Mouse (Mus musculus): ENCODE results near the gene 4632433K11Rik. TPM values are rescaled to one million over a fixed set of nuclear protein-coding genes. Genes with fewer than 3 reads are reported as not detected.

The 4632433K11Rik gene
- total RNA-seq, 1 experiment: not detected

- Histone ChIP-seq H3K9ac (ENCODE audit: insufficient read depth, low read depth, low read length, poor library complexity, severe bottlenecking) (no peak overlapping the region), H3K4me1 (ENCODE audit: control insufficient read depth in 2 of 2, insufficient read depth in 2 of 2, low read length in 2 of 2, poor library complexity in 1 of 2) (peaks cover 2 to 3% of the 10 kb centered on the region in 2 experiments; a peak in 1 of 4 replicates), H3K36me3 (ENCODE audit: control insufficient read depth, insufficient read depth, low read length, poor library complexity, severe bottlenecking) (no peaks in the 10 kb centered on the region; the same call in 1 of the 2 replicates), H3K4me3 (ENCODE audit: insufficient read depth in 1 of 2, low read depth in 1 of 2, low read length in 2 of 2, poor library complexity in 1 of 2, severe bottlenecking in 1 of 2) (no peak overlapping the region), H3K9me3 (ENCODE audit: control insufficient read depth, insufficient read depth, low read depth, low read length) (no peaks in the 10 kb centered on the region), H3K27ac (ENCODE audit: insufficient read depth, low read depth, low read length, poor library complexity, severe bottlenecking) (no peak overlapping the region)
- in situ Hi-C loops (cut with MboI; ENCODE audit: low sequenced_read_pairs in 2 of 2, unreplicated experiment in 2 of 2): no loop called here
- no peak for TF ChIP-seq ZNF384 (IDR thresholded peaks at IDR 0.05; ENCODE audit: low read depth, low read length)
- TF ChIP-seq MAFK (IDR thresholded peaks at IDR 0.05; ENCODE audit: insufficient read depth, low read depth, low read length): no peak
- TF ChIP-seq CHD2 (IDR thresholded peaks at IDR 0.05; ENCODE audit: low read depth, low read length): no peak
- no peak for TF ChIP-seq ZC3H11A (IDR thresholded peaks at IDR 0.05; ENCODE audit: borderline replicate concordance, low read depth, low read length)
- no peak for TF ChIP-seq HCFC1 (IDR thresholded peaks at IDR 0.05; ENCODE audit: borderline replicate concordance, insufficient read depth, low read length)
- no peak for DNase-seq (ENCODE audit: low read depth, low spot score)
These were observed 2.2 kb downstream of the 4632433K11Rik start for GRCm38 (mm10) chr7:5036136-5036535.

GRCm38 (mm10) chr7:5037026-5037425 is 3.1 kb downstream of the 4632433K11Rik start:
- Histone ChIP-seq H3K27ac (ENCODE audit: insufficient read depth, low read depth, low read length, poor library complexity, severe bottlenecking) (no peak overlapping the region), H3K4me1 (ENCODE audit: control insufficient read depth in 2 of 2, insufficient read depth in 2 of 2, low read length in 2 of 2, poor library complexity in 1 of 2) (peaks cover 0 to 2% of the 10 kb centered on the region in 2 experiments; a peak in 1 of 4 replicates), H3K36me3 (ENCODE audit: control insufficient read depth, insufficient read depth, low read length, poor library complexity, severe bottlenecking) (no peaks in the 10 kb centered on the region; the same call in 1 of the 2 replicates), H3K4me3 (ENCODE audit: insufficient read depth in 1 of 2, low read depth in 1 of 2, low read length in 2 of 2, poor library complexity in 1 of 2, severe bottlenecking in 1 of 2) (no peak overlapping the region), H3K9ac (ENCODE audit: insufficient read depth, low read depth, low read length, poor library complexity, severe bottlenecking) (no peak overlapping the region), H3K9me3 (ENCODE audit: control insufficient read depth, insufficient read depth, low read depth, low read length) (no peaks in the 10 kb centered on the region)
- DNase-seq (ENCODE audit: low read depth, low spot score): no peak
- in situ Hi-C loops (cut with MboI; ENCODE audit: low sequenced_read_pairs in 2 of 2, unreplicated experiment in 2 of 2): no loop called here
- TF ChIP-seq MAFK (IDR thresholded peaks at IDR 0.05; ENCODE audit: insufficient read depth, low read depth, low read length) (no peak), CHD2 (IDR thresholded peaks at IDR 0.05; ENCODE audit: low read depth, low read length) (no peak), ZC3H11A (IDR thresholded peaks at IDR 0.05; ENCODE audit: borderline replicate concordance, low read depth, low read length) (no peak), ZNF384 (IDR thresholded peaks at IDR 0.05; ENCODE audit: low read depth, low read length) (no peak)

- Histone ChIP-seq H3K36me3 (ENCODE audit: control insufficient read depth, insufficient read depth, low read length, poor library complexity, severe bottlenecking) (no peaks in the 10 kb centered on the region; the same call in 1 of the 2 replicates), H3K9me3 (ENCODE audit: control insufficient read depth, insufficient read depth, low read depth, low read length) (no peaks in the 10 kb centered on the region), H3K9ac (ENCODE audit: insufficient read depth, low read depth, low read length, poor library complexity, severe bottlenecking) (no peak overlapping the region), H3K4me3 (ENCODE audit: insufficient read depth in 1 of 2, low read depth in 1 of 2, low read length in 2 of 2, poor library complexity in 1 of 2, severe bottlenecking in 1 of 2) (peak overlapping the region in 1 of 2 experiments; percentile 94; a peak in 1 of 4 replicates), H3K27ac (ENCODE audit: insufficient read depth, low read depth, low read length, poor library complexity, severe bottlenecking) (no peak overlapping the region), H3K4me1 (ENCODE audit: control insufficient read depth in 2 of 2, insufficient read depth in 2 of 2, low read length in 2 of 2, poor library complexity in 1 of 2) (peaks cover 0 to 2% of the 10 kb centered on the region in 2 experiments; a peak in 1 of 4 replicates)
- in situ Hi-C loops (cut with MboI; ENCODE audit: low sequenced_read_pairs in 2 of 2, unreplicated experiment in 2 of 2): no loop called here
- no peak for DNase-seq (ENCODE audit: low read depth, low spot score)
- no peak for TF ChIP-seq ZC3H11A (IDR thresholded peaks at IDR 0.05; ENCODE audit: borderline replicate concordance, low read depth, low read length)
- TF ChIP-seq ZNF384 (IDR thresholded peaks at IDR 0.05; ENCODE audit: low read depth, low read length): no peak
- no peak for TF ChIP-seq MAFK (IDR thresholded peaks at IDR 0.05; ENCODE audit: insufficient read depth, low read depth, low read length)
- no peak for TF ChIP-seq HCFC1 (IDR thresholded peaks at IDR 0.05; ENCODE audit: borderline replicate concordance, insufficient read depth, low read length)
- TF ChIP-seq CHD2 (IDR thresholded peaks at IDR 0.05; ENCODE audit: low read depth, low read length): no peak
These were observed 3.5 kb downstream of the 4632433K11Rik start for GRCm38 (mm10) chr7:5037467-5037866.

GRCm38 (mm10) chr7:5038109-5038732 is 4.3 kb downstream of the 4632433K11Rik start, which contains the start of gene Zfp784:
Zfp784 (minus strand) TSS chr7:5038446.
- Histone ChIP-seq H3K9ac (ENCODE audit: insufficient read depth, low read depth, low read length, poor library complexity, severe bottlenecking) (peak within 1 kb of the TSS; percentile 91), H3K27ac (ENCODE audit: insufficient read depth, low read depth, low read length, poor library complexity, severe bottlenecking) (peak within 1 kb of the TSS; percentile 81), H3K4me1 (ENCODE audit: control insufficient read depth in 2 of 2, insufficient read depth in 2 of 2, low read length in 2 of 2, poor library complexity in 1 of 2) (peaks cover 0 to 2% of the 10 kb centered on the region in 2 experiments; a peak in 1 of 4 replicates), H3K4me3 (ENCODE audit: insufficient read depth in 1 of 2, low read depth in 1 of 2, low read length in 2 of 2, poor library complexity in 1 of 2, severe bottlenecking in 1 of 2) (peak within 1 kb of the TSS; percentile 89 to 94), H3K36me3 (ENCODE audit: control insufficient read depth, insufficient read depth, low read length, poor library complexity, severe bottlenecking) (no peaks in the 10 kb centered on the region), H3K9me3 (ENCODE audit: control insufficient read depth, insufficient read depth, low read depth, low read length) (no peaks in the 10 kb centered on the region)
- in situ Hi-C loops (cut with MboI; ENCODE audit: low sequenced_read_pairs in 2 of 2, unreplicated experiment in 2 of 2): no loop called here
- peak; percentile 88 for DNase-seq (ENCODE audit: low read depth, low spot score)
- TF ChIP-seq ZC3H11A (IDR thresholded peaks at IDR 0.05; ENCODE audit: borderline replicate concordance, low read depth, low read length) (no peak), MAFK (IDR thresholded peaks at IDR 0.05; ENCODE audit: insufficient read depth, low read depth, low read length) (no peak), CHD2 (IDR thresholded peaks at IDR 0.05; ENCODE audit: low read depth, low read length) (no peak), HCFC1 (IDR thresholded peaks at IDR 0.05; ENCODE audit: borderline replicate concordance, insufficient read depth, low read length) (no peak), ZNF384 (IDR thresholded peaks at IDR 0.05; ENCODE audit: low read depth, low read length) (no peak)

Measured in ES-E14 (cell line).